Mouse (Mus musculus): ENCODE results near the gene Coro1c. TPM values are rescaled to one million over a fixed set of nuclear protein-coding genes. Genes with fewer than 3 reads are reported as not detected.

Gene Coro1c
- total and polyA plus RNA-seq, 3 experiments: 77.3 to 158 (median 103) TPM

DNA sequence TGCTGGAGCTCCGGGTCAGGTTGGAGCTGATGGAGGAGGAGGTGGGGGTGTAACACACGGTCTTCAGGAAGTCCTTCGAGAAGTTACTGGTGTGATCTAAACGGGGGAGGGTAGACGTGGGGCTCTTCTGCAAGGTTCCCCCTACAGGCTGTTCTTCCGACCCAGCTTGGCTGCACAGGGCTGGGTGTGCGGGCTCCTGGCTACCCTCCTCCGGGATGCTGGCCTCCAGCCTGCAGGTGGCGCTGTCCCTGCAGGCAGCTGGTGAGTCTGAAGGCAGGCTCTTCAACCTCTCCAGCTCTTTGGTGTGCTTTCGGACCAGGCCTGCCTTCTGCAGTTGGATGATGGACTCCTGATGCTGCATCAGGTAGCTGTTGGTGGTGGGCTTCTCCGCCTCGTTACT is 34.0 kb upstream of the Coro1c start:
- Histone ChIP-seq H3K4me1 (ENCODE audit: control insufficient read depth in 1 of 2, insufficient read depth in 2 of 2, low read length in 2 of 2) (no peaks in the 10 kb centered on the region), H3K27ac (ENCODE audit: control insufficient read depth, low read depth, low read length) (no peak overlapping the region), H3K27me3 (ENCODE audit: control insufficient read depth in 1 of 2, insufficient read depth in 2 of 2, low read length in 2 of 2) (no peaks in the 10 kb centered on the region), H3K4me3 (ENCODE audit: control insufficient read depth in 1 of 2, insufficient read depth in 1 of 2, low read depth in 2 of 2, low read length in 2 of 2) (no peak overlapping the region), H3K9me3 (replicated peaks; ENCODE audit: insufficient read depth, low read length) (no peaks in the 10 kb centered on the region), H3K79me2 (ENCODE audit: control insufficient read depth, insufficient read depth, low read length, poor library complexity) (no peaks in the 10 kb centered on the region), H3K9ac (ENCODE audit: control insufficient read depth, low read depth, low read length, poor library complexity, severe bottlenecking) (no peak overlapping the region), H3K36me3 (ENCODE audit: control insufficient read depth in 1 of 2, insufficient read depth in 2 of 2, low read length in 2 of 2) (no peaks in the 10 kb centered on the region; a peak in 1 of 4 replicates)
- peak; percentile 51 for DNase-seq (ENCODE audit: low read depth, low spot score)
- TF ChIP-seq CTCF (IDR thresholded peaks at IDR 0.05 in 2 of 3, conservative IDR thresholded peaks at IDR 0.05 in 1 of 3; ENCODE audit: control insufficient read depth in 1 of 3, insufficient read depth in 1 of 3, low read depth in 2 of 3, low read length in 3 of 3, poor library complexity in 1 of 3, severe bottlenecking in 1 of 3) (peak; percentile 59 to 81 (median 64)), JUND (IDR thresholded peaks at IDR 0.05; ENCODE audit: low read depth, low read length) (no peak)

DNA sequence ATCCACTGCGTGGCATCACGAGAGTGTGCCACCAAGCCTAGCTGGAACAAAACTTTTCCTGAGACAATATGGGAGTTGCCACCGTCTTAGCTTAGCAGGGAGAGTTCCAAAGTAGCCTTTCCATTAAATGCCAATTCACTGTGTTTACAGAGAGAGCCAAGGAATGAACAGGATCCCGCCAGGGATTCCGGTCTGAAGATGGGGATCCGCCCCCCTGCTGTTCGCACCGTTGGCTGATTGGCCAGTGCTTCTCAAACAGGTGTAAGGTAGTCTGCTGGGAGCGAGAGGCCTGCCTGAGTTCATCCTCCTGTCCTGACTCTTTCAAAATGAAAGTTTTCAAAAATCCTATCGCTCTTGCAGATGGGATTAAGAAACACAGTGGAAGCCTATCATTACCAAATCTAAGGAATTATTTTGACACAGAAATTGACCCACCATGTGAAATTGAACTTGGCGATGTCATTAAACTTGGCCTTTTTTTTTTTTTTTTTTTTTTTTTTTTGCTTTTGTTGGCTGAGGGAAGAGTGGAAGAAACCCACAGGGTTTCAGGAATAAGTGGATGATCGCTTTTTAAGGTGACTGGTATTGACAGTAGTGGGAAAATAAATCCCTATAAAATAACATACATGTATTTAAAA is 30.8 kb upstream of the Coro1c start:
- TF ChIP-seq CHD2 (IDR thresholded peaks at IDR 0.05; ENCODE audit: low read length) (no peak), ZNF384 (IDR thresholded peaks at IDR 0.05; ENCODE audit: low read depth, low read length) (peak; percentile 60)
- H3K27me3 ChIP-seq (ENCODE audit: control insufficient read depth in 1 of 2, insufficient read depth in 2 of 2, low read length in 2 of 2): no peaks in the 10 kb centered on the region
- H3K9me3 ChIP-seq (replicated peaks; ENCODE audit: insufficient read depth, low read length): no peaks in the 10 kb centered on the region
- no peaks in the 10 kb centered on the region for H3K79me2 ChIP-seq (ENCODE audit: control insufficient read depth, insufficient read depth, low read length, poor library complexity)
- no peak overlapping the region for H3K9ac ChIP-seq (ENCODE audit: control insufficient read depth, low read depth, low read length, poor library complexity, severe bottlenecking)
- H3K4me3 ChIP-seq (ENCODE audit: control insufficient read depth in 1 of 2, insufficient read depth in 1 of 2, low read depth in 2 of 2, low read length in 2 of 2): no peak overlapping the region
- no peak for DNase-seq (ENCODE audit: low read depth, low spot score)
- H3K4me1 ChIP-seq (ENCODE audit: control insufficient read depth in 1 of 2, insufficient read depth in 2 of 2, low read length in 2 of 2): peaks cover 0 to 5% of the 10 kb centered on the region in 2 experiments; a peak in 2 of 4 replicates
- H3K27ac ChIP-seq (ENCODE audit: control insufficient read depth, low read depth, low read length): no peak overlapping the region
- H3K36me3 ChIP-seq (ENCODE audit: control insufficient read depth in 1 of 2, insufficient read depth in 2 of 2, low read length in 2 of 2): peaks cover 0 to 5% of the 10 kb centered on the region in 2 experiments; a peak in 3 of 4 replicates

DNA sequence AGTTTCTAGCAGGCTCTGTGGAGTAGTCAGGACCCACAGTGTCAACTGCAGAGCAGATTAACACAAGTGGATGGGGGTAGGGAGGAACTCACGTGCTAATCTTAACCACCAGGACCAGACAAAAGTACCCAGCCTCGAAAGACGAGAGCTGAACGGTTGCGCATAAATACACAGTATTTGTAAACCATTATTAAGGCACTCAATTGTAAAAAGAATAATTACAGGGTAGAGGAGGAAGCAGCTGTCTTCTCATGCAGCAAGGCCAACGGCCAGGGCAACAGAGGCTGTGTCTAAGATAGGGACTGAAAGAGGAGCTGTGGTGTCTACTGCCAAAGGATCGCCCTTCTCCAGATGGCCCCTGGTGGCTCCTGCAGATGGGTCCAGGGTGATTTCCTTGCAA is 29.1 kb upstream of the Coro1c start:
- no peak for TF ChIP-seq ZC3H11A (IDR thresholded peaks at IDR 0.05; ENCODE audit: low read depth, low read length)
- TF ChIP-seq MYC (IDR thresholded peaks at IDR 0.05; ENCODE audit: low read depth, low read length): no peak
- TF ChIP-seq POLR2A (IDR thresholded peaks at IDR 0.05; ENCODE audit: control insufficient read depth in 1 of 2, insufficient read depth in 1 of 2, low read depth in 1 of 2, low read length in 2 of 2, poor library complexity in 1 of 2): no peak
- no peak for TF ChIP-seq MAZ (IDR thresholded peaks at IDR 0.05; ENCODE audit: low read depth, low read length)
- TF ChIP-seq GATA1 (IDR thresholded peaks at IDR 0.05; ENCODE audit: low read depth, low read length): no peak
- no peak for TF ChIP-seq MAX (IDR thresholded peaks at IDR 0.05; ENCODE audit: low read length)
- TF ChIP-seq ETS1 (IDR thresholded peaks at IDR 0.05; ENCODE audit: low read depth, low read length): no peak
- no peak for TF ChIP-seq TAL1 (IDR thresholded peaks at IDR 0.05; ENCODE audit: low read length)
- TF ChIP-seq CHD1 (IDR thresholded peaks at IDR 0.05; ENCODE audit: low read depth, low read length): no peak
- TF ChIP-seq POLR2AphosphoS5 (IDR thresholded peaks at IDR 0.05; ENCODE audit: borderline replicate concordance, low read depth, low read length): no peak
- no peak for TF ChIP-seq E2F4 (IDR thresholded peaks at IDR 0.05; ENCODE audit: borderline replicate concordance, low read depth, low read length)
- TF ChIP-seq UBTF (IDR thresholded peaks at IDR 0.05; ENCODE audit: borderline replicate concordance, insufficient read depth, low read depth, low read length): no peak
- no peak for TF ChIP-seq MXI1 (IDR thresholded peaks at IDR 0.05; ENCODE audit: low read depth, low read length)
- no peak for TF ChIP-seq BHLHE40 (IDR thresholded peaks at IDR 0.05; ENCODE audit: borderline replicate concordance, low read depth, low read length)
- TF ChIP-seq SMC3 (IDR thresholded peaks at IDR 0.05; ENCODE audit: low read depth, low read length): no peak
- TF ChIP-seq SIN3A (IDR thresholded peaks at IDR 0.05; ENCODE audit: low read length): no peak
- TF ChIP-seq MEF2A (IDR thresholded peaks at IDR 0.05; ENCODE audit: extremely low read depth, insufficient replicate concordance, low read depth, low read length, poor library complexity, severe bottlenecking): no peak
- peaks cover 0 to 9% of the 10 kb centered on the region in 2 experiments; a peak in 3 of 4 replicates for H3K36me3 ChIP-seq (ENCODE audit: control insufficient read depth in 1 of 2, insufficient read depth in 2 of 2, low read length in 2 of 2)
- no peaks in the 10 kb centered on the region for H3K79me2 ChIP-seq (ENCODE audit: control insufficient read depth, insufficient read depth, low read length, poor library complexity)
- no peaks in the 10 kb centered on the region for H3K27me3 ChIP-seq (ENCODE audit: control insufficient read depth in 1 of 2, insufficient read depth in 2 of 2, low read length in 2 of 2)
- peaks cover 2 to 15% of the 10 kb centered on the region in 2 experiments; a peak in 2 of 4 replicates for H3K4me1 ChIP-seq (ENCODE audit: control insufficient read depth in 1 of 2, insufficient read depth in 2 of 2, low read length in 2 of 2)
- no peak for DNase-seq (ENCODE audit: low read depth, low spot score)
- H3K27ac ChIP-seq (ENCODE audit: control insufficient read depth, low read depth, low read length): no peak overlapping the region
- H3K9ac ChIP-seq (ENCODE audit: control insufficient read depth, low read depth, low read length, poor library complexity, severe bottlenecking): no peak overlapping the region
- no peak overlapping the region for H3K4me3 ChIP-seq (ENCODE audit: control insufficient read depth in 1 of 2, insufficient read depth in 1 of 2, low read depth in 2 of 2, low read length in 2 of 2)
- H3K9me3 ChIP-seq (replicated peaks; ENCODE audit: insufficient read depth, low read length): no peaks in the 10 kb centered on the region

All from MEL (cell line).